Mouse (Mus musculus) limb, embryonic 14.5 days (tissue): ENCODE measurements around the gene Gm11627. TPM values are rescaled to one million over a fixed set of nuclear protein-coding genes. Genes with fewer than 3 reads are reported as not detected.

ENCODE experiments used
- ATAC-seq: fragments of 200-750 bp; cut with Nextera tagmentation; 2 replicates; pipeline ENCODE4 v1.8.0; 2017; ENCODE audit warnings: low read depth, moderate number of reproducible peaks, moderate TSS enrichment; ENCODE audit not compliant: low FRiP score
- DNase-seq: peaks from one replicate; pipeline ENCODE4 v3.0.0-alpha.2; 2015; ENCODE audit warnings: low spot score
- H3K27ac ChIP-seq: fragments of 300-500 bp; sonication (generic); replicated peaks from 2 replicates; pipeline ENCODE4 v1.5.1; 2014; ENCODE audit warnings: low read depth, mild to moderate bottlenecking, low read length, moderate library complexity, mixed read lengths
- H3K27me3 ChIP-seq: fragments of 300-500 bp; sonication (generic); 2 replicates; pipeline ENCODE4 v1.6.1; 2014; ENCODE audit warnings: low read length, mixed read lengths; ENCODE audit not compliant: control insufficient read depth, insufficient read depth
- H3K36me3 ChIP-seq: fragments of 300-500 bp; sonication (generic); 2 replicates; pipeline ENCODE4 v1.6.1; 2014; ENCODE audit warnings: mild to moderate bottlenecking, low read length, moderate library complexity, mixed read lengths; ENCODE audit not compliant: control insufficient read depth, insufficient read depth
- H3K4me1 ChIP-seq: fragments of 300-500 bp; sonication (generic); 2 replicates; pipeline ENCODE4 v1.6.1; 2014; ENCODE audit warnings: antibody characterized with exemption, low read length, mixed read lengths; ENCODE audit not compliant: control insufficient read depth, insufficient read depth
- H3K4me2 ChIP-seq: fragments of 300-500 bp; sonication (generic); replicated peaks from 2 replicates; pipeline ENCODE4 v1.6.1; 2014; ENCODE audit warnings: low read depth, mild to moderate bottlenecking, low read length, moderate library complexity; ENCODE audit not compliant: severe bottlenecking
- H3K4me3 ChIP-seq: fragments of 300-500 bp; sonication (generic); replicated peaks from 2 replicates; pipeline ENCODE4 v1.5.1; 2014; ENCODE audit warnings: low read length
- H3K9ac ChIP-seq: fragments of 300-500 bp; sonication (generic); 2 replicates; pipeline ENCODE4 v1.6.1; 2014; ENCODE audit warnings: mild to moderate bottlenecking, low read depth, low read length, moderate library complexity; ENCODE audit not compliant: severe bottlenecking
- H3K9me3 ChIP-seq: fragments of 300-500 bp; sonication (generic); 2 replicates; pipeline ENCODE4 v1.6.1; 2016; ENCODE audit warnings: low read length; ENCODE audit not compliant: control insufficient read depth
- POLR2A ChIP-seq: fragments of 200-500 bp; IDR thresholded peaks from 2 replicates; pipeline ENCODE4 v1.8.0; 2012; ENCODE audit warnings: inconsistent platforms, mild to moderate bottlenecking, moderate library complexity, borderline replicate concordance; ENCODE audit not compliant: insufficient read depth, insufficient read length; ENCODE audit errors: extremely low read depth
- WGBS: fragments of 180-500 bp; shearing (Covaris S2); extraction: QIAGEN DNeasy Blood & Tissue Kit; methylation state at CpG from one replicate; pipeline ENCODE4 v1.1.7; 2014; 5-methylcytosine and 5-hydroxymethylcytosine counted together
- polyA plus RNA-seq, 2 experiments: library from polyadenylated mRNA; depleted of rRNA in 1 of 2; stranded (reverse) in 1 of 2; unstranded in 1 of 2; fragments of >200 nt; fragmentation: Nextera tagmentation in 1 of 2; extraction: Ambion mirVana in 1 of 2; gene quantifications; 2 replicates each; pipeline versions ENCODE4 v1.2.1 to v1.2.3; 2012 to 2014

The Gm11627 gene
- polyA plus RNA-seq, 2 experiments: 7.2 to 11.4 TPM

GRCm38 (mm10) chr11:102605553-102606416 is 26.5 kb upstream of the Gm11627 start:
- ATAC-seq: no peak
- DNase-seq: peak; percentile 31
- peaks cover 31% of the 10 kb centered on the region for H3K4me1 ChIP-seq
- H3K27me3 ChIP-seq: no peaks in the 10 kb centered on the region
- no peaks in the 10 kb centered on the region for H3K9me3 ChIP-seq
- TF ChIP-seq POLR2A: 0 out of 2 replicates have a peak, but pooled peaks have one; percentile 14
- H3K27ac ChIP-seq: peak overlapping the region; percentile 100
- under 1% methylated on average over 62 of the region's 62 CpGs for WGBS
- H3K36me3 ChIP-seq: peaks cover 26% of the 10 kb centered on the region
- H3K9ac ChIP-seq: peak overlapping the region; percentile 99
- peak overlapping the region; percentile 97 for H3K4me3 ChIP-seq
- peak overlapping the region; percentile 80 for H3K4me2 ChIP-seq

GRCm38 (mm10) chr11:102604777-102605552 is 25.7 kb upstream of the Gm11627 start:
- DNase-seq: peak; percentile 38
- 3% methylated on average over 67 of the region's 74 CpGs for WGBS
- Histone ChIP-seq H3K36me3 (peaks cover 26% of the 10 kb centered on the region), H3K27me3 (no peaks in the 10 kb centered on the region), H3K4me2 (peak overlapping the region; percentile 80), H3K4me3 (peak overlapping the region; percentile 97), H3K4me1 (peaks cover 23% of the 10 kb centered on the region), H3K9me3 (no peaks in the 10 kb centered on the region), H3K27ac (peak overlapping the region; percentile 100), H3K9ac (peak overlapping the region; percentile 99)
- ATAC-seq: no peak
- TF ChIP-seq POLR2A: no peak

GRCm38 (mm10) chr11:102604010-102604584 is 24.8 kb upstream of the Gm11627 start, which contains the start of gene Fzd2:
TSS of gene Fzd2 (plus strand) at chr11:102604396.
- Histone ChIP-seq H3K27ac (peak within 1 kb of the TSS; percentile 100), H3K4me1 (peaks cover 14% of the 10 kb centered on the region), H3K36me3 (peaks cover 26% of the 10 kb centered on the region), H3K4me3 (peak within 1 kb of the TSS; percentile 97), H3K4me2 (peak within 1 kb of the TSS; percentile 80), H3K9me3 (no peaks in the 10 kb centered on the region), H3K27me3 (no peaks in the 10 kb centered on the region), H3K9ac (peak within 1 kb of the TSS; percentile 99)
- under 1% methylated on average over 22 of the region's 31 CpGs for WGBS
- ATAC-seq: peak; percentile 91
- peak; percentile 87; the same call in 1 of the 2 replicates for TF ChIP-seq POLR2A
- peak; percentile 99 for DNase-seq

GRCm38 (mm10) chr11:102603496-102603850 is 24.2 kb upstream of the Gm11627 start:
- Histone ChIP-seq H3K9ac (peak overlapping the region; percentile 64), H3K27ac (peak overlapping the region; percentile 100), H3K27me3 (no peaks in the 10 kb centered on the region), H3K4me3 (peak overlapping the region; percentile 97), H3K36me3 (peaks cover 20% of the 10 kb centered on the region), H3K9me3 (no peaks in the 10 kb centered on the region), H3K4me2 (peak overlapping the region; percentile 62), H3K4me1 (peaks cover 8% of the 10 kb centered on the region)
- no peak for TF ChIP-seq POLR2A
- DNase-seq (peak; percentile 86), ATAC-seq (peak; percentile 42)
- WGBS: 1% methylated on average over 10 of the region's 10 CpGs

- no peaks in the 10 kb centered on the region for H3K9me3 ChIP-seq
- H3K9ac ChIP-seq: peak overlapping the region; percentile 64
- peaks cover 6% of the 10 kb centered on the region for H3K4me1 ChIP-seq
- ATAC-seq (peak; percentile 7; the same call in 1 of the 2 replicates), DNase-seq (peak; percentile 92)
- H3K4me2 ChIP-seq: peak overlapping the region; percentile 62
- under 1% methylated on average over 13 of the region's 13 CpGs for whole genome bisulfite sequencing
- no peaks in the 10 kb centered on the region for H3K27me3 ChIP-seq
- peak overlapping the region; percentile 100 for H3K27ac ChIP-seq
- peak overlapping the region; percentile 97 for H3K4me3 ChIP-seq
- H3K36me3 ChIP-seq: peaks cover 15% of the 10 kb centered on the region
- TF ChIP-seq POLR2A: peak; percentile 39; the same call in 1 of the 2 replicates
Observed at GRCm38 (mm10) chr11:102602816-102603495, 23.7 kb upstream of the Gm11627 start.
